Mouse (Mus musculus) neural tube, embryonic 11.5 days (tissue): Measurements from ENCODE around the gene Sppl3. TPM values are rescaled to one million over a fixed set of nuclear protein-coding genes. Genes with fewer than 3 reads are reported as not detected.

ENCODE experiments used
- ATAC-seq: fragments of 200-750 bp; cut with Nextera tagmentation; 2 replicates; pipeline ENCODE4 v1.8.0; 2017; ENCODE audit warnings: moderate number of reproducible peaks, mild to moderate bottlenecking, moderate TSS enrichment, moderate library complexity; ENCODE audit not compliant: insufficient read depth, low FRiP score, low TSS enrichment
- DNase-seq: peaks from one replicate; pipeline ENCODE4 v3.0.0-alpha.2; 2015; ENCODE audit warnings: low spot score
- H3K27ac ChIP-seq: fragments of 300-500 bp; sonication (generic); 2 replicates; pipeline ENCODE4 v1.5.1; 2014; ENCODE audit warnings: low read depth, mild to moderate bottlenecking, low read length
- H3K27me3 ChIP-seq: fragments of 300-500 bp; sonication (generic); 2 replicates; pipeline ENCODE4 v1.6.1; 2014; ENCODE audit warnings: mild to moderate bottlenecking, low read length, mixed read lengths; ENCODE audit not compliant: control insufficient read depth, insufficient read depth
- H3K36me3 ChIP-seq: fragments of 300-500 bp; sonication (generic); 2 replicates; pipeline ENCODE4 v1.6.1; 2014; ENCODE audit warnings: mild to moderate bottlenecking, low read length, moderate library complexity, mixed read lengths; ENCODE audit not compliant: control insufficient read depth, insufficient read depth
- H3K4me1 ChIP-seq: fragments of 300-500 bp; sonication (generic); 2 replicates; pipeline ENCODE4 v1.6.1; 2014; ENCODE audit warnings: low read length, mixed read lengths; ENCODE audit not compliant: control insufficient read depth, insufficient read depth
- H3K4me2 ChIP-seq: fragments of 300-500 bp; sonication (generic); 2 replicates; pipeline ENCODE4 v1.6.1; 2014; ENCODE audit warnings: low read depth, mild to moderate bottlenecking, moderate library complexity
- H3K4me3 ChIP-seq: fragments of 300-500 bp; sonication (generic); 2 replicates; pipeline ENCODE4 v1.5.1; 2014; ENCODE audit warnings: low read depth, low read length
- H3K9ac ChIP-seq: fragments of 300-500 bp; sonication (generic); 2 replicates; pipeline ENCODE4 v1.6.1; 2014; ENCODE audit warnings: mild to moderate bottlenecking, low read length
- H3K9me3 ChIP-seq: fragments of 300-500 bp; sonication (generic); 2 replicates; pipeline ENCODE4 v1.6.1; 2016; ENCODE audit warnings: low read length; ENCODE audit not compliant: control insufficient read depth
- WGBS: fragments of 180-500 bp; shearing (Covaris S2); extraction: QIAGEN DNeasy Blood & Tissue Kit; methylation state at CpG from one replicate; pipeline ENCODE4 v1.1.7; 2014; 5-methylcytosine and 5-hydroxymethylcytosine counted together
- polyA plus RNA-seq: library from polyadenylated mRNA; unstranded; fragments of >200 nt; fragmentation: Nextera tagmentation; extraction: Ambion mirVana; gene quantifications from 2 replicates; pipeline ENCODE4 v1.2.1, GENCODE M21; 2014

The Sppl3 gene
- polyA plus RNA-seq, 1 experiment from 2014 or later, result 45.1 TPM

DNA sequence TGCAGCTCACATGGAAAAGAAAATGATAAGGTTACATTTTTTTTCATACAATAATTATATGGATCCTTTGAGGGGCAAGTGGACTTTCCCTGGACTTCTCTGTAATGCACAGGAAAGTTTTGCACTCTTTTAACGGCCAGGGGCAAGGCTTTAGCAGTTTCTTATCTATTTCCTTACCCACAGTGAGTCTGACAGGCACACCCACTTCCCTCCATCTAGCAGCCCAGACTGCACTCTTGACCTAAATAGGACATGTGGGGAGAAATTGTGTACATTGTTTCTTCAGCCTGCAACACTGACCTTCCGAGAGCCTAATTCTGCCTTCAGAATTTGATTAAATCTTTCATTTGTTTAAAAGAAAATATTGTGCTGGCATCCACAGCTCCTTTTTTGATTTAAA is 7.3 kb downstream of the Sppl3 start:
- no peak overlapping the region for H3K4me2 ChIP-seq
- H3K9me3 ChIP-seq, result no peaks in the 10 kb centered on the region
- H3K27me3 ChIP-seq, result no peaks in the 10 kb centered on the region
- H3K27ac ChIP-seq, result no peak overlapping the region
- no peak for ATAC-seq
- no peak for DNase-seq
- no peaks in the 10 kb centered on the region for H3K4me1 ChIP-seq
- H3K9ac ChIP-seq, result no peak overlapping the region
- WGBS, result 89% methylated on average over 2 of the region's 2 CpGs
- H3K4me3 ChIP-seq, result no peak overlapping the region
- no peaks in the 10 kb centered on the region for H3K36me3 ChIP-seq

DNA sequence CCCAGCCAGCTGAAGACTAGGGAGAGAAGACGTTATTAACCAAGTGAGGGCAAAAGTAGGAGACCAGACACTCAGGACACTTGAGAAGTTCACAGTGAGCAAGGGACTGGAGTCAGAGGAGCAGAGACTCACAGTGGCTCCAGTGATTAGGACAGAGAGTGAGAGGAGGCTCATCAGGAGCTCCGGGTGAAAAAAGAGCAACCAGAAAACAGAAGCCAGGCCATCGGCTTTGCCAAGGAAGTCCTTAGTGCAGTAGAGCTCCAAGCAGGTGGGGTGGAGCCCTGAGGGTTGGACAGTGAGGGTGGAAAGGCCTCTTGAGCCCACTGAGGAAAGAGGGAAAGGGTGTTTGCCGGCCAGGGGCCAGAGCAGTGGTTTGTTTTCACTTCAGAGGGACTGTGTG is 7.9 kb downstream of the Sppl3 start:
- DNase-seq, result no peak
- Histone ChIP-seq H3K9me3 (no peaks in the 10 kb centered on the region), H3K36me3 (no peaks in the 10 kb centered on the region), H3K4me3 (no peak overlapping the region), H3K4me2 (no peak overlapping the region), H3K4me1 (no peaks in the 10 kb centered on the region), H3K27me3 (no peaks in the 10 kb centered on the region), H3K9ac (no peak overlapping the region), H3K27ac (no peak overlapping the region)
- 81% methylated on average over 4 of the region's 4 CpGs for WGBS
- ATAC-seq, result no peak

DNA sequence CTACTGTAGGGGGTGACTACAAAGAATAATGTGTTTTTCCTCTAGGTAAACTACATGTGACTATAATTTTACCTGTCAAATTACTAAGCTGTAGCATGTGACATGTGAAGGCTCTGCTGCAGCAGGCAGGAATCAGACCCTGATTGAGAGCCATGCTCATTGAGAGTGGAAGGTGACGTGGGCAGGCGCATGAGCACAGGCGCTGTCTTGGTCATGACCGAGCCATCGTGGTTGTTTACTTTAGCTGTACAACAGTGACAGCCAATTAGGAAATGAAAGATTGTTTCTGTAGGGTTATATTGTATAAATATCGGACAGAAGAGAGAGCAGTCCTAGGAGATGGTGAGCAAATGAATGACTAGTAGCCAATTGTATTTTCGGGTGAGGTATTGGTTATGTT is 11.1 kb downstream of the Sppl3 start:
- Histone ChIP-seq H3K36me3 (no peaks in the 10 kb centered on the region), H3K27me3 (no peaks in the 10 kb centered on the region), H3K9me3 (no peaks in the 10 kb centered on the region), H3K4me1 (no peaks in the 10 kb centered on the region), H3K9ac (no peak overlapping the region), H3K4me2 (no peak overlapping the region), H3K4me3 (no peak overlapping the region), H3K27ac (no peak overlapping the region)
- WGBS, result 93% methylated on average over 7 of the region's 7 CpGs
- DNase-seq, result no peak
- no peak for ATAC-seq

DNA sequence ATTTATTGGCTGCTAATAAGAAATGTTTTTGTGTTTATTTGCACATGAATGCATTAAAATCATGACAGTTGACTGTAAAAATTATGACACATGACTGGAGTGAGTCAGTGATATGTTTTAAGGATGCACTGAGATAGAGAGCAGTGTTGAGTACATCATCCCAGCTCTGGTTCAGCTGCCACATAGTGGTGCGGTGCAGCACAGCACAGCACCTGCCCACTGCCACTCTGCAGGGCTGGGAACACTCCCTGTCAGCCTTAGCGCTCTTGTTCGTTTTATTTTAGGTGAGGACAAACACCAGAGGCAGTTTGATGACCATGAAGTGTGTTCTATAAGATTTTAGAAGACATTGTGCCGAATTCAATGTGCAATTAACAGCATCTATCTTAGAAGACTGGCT is 15.2 kb downstream of the Sppl3 start:
- Histone ChIP-seq H3K4me1 (no peaks in the 10 kb centered on the region), H3K27ac (no peak overlapping the region), H3K9me3 (no peaks in the 10 kb centered on the region), H3K27me3 (no peaks in the 10 kb centered on the region), H3K4me3 (no peak overlapping the region), H3K4me2 (no peak overlapping the region), H3K9ac (no peak overlapping the region), H3K36me3 (no peaks in the 10 kb centered on the region)
- ATAC-seq (no peak), DNase-seq (no peak)
- WGBS, result 87% methylated on average over 4 of the region's 4 CpGs

DNA sequence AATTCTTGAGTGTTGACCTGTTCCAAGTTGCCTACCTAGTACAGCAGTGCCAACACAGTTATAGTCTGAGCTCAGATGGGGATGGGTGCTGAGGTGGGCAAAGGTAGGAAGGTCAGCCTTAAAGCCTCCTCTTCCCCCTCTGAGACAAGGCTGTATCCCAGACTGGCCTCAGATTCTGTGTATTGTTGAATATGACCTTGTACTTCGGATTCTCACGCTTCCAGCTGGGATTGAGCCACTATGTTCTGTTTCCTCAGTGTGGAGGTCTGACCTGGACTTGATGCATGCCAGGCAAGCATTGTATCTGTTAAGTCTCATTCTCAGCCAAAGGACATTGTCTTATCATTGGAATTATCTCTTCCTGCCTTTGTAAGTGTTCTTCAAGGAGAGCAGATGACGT is 16.2 kb downstream of the Sppl3 start:
- no peak for DNase-seq
- no peaks in the 10 kb centered on the region for H3K9me3 ChIP-seq
- no peak overlapping the region for H3K4me2 ChIP-seq
- ATAC-seq, result no peak
- no peaks in the 10 kb centered on the region for H3K27me3 ChIP-seq
- no peak overlapping the region for H3K4me3 ChIP-seq
- 88% methylated on average over 3 of the region's 3 CpGs for WGBS
- no peak overlapping the region for H3K27ac ChIP-seq
- H3K4me1 ChIP-seq, result no peaks in the 10 kb centered on the region
- no peak overlapping the region for H3K9ac ChIP-seq
- no peaks in the 10 kb centered on the region for H3K36me3 ChIP-seq

DNA sequence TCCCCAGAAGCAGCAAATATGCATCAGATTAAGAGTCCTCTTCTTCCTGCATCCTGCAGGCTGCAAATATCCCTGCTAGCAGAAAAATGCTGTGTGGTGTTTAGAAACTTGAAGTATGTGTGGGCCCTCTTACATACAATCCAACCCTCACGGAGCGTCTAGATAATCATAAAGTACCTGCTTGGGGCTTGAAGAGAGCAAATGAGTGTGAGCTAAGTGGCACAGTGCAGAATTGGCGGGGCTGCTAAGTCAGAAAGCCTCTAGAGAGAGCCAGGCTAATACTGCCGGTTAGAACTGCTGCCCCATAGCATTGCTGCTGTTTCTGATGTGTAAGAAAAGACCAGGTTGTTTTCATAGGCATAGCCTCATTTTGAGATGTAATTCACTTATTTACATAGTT is 18.0 kb downstream of the Sppl3 start:
- Histone ChIP-seq H3K27ac (no peak overlapping the region), H3K36me3 (no peaks in the 10 kb centered on the region), H3K9ac (no peak overlapping the region), H3K27me3 (no peaks in the 10 kb centered on the region), H3K4me1 (no peaks in the 10 kb centered on the region), H3K4me2 (no peak overlapping the region), H3K9me3 (no peaks in the 10 kb centered on the region), H3K4me3 (no peak overlapping the region)
- 90% methylated on average over 4 of the region's 4 CpGs for WGBS
- DNase-seq, result no peak
- ATAC-seq, result no peak

DNA sequence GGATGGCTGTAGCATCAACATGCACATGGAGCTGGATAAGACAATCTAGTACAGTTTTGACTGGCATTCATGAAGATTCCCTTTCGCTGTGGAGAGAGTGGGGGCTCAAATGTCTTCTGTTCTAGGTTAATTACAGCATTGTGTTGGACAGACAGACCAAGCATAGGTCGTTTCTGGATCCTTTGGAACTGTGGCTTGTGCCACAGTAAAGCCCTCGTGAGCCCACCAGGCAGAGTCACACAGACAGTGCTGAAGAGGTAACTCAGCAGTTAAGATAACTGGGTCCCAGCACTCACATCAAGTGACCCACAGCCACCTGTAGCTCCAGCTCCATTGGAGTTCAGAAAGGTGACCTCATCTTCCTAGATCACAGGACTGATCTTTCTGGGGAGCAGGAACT is 18.6 kb downstream of the Sppl3 start:
- H3K9ac ChIP-seq, result no peak overlapping the region
- no peaks in the 10 kb centered on the region for H3K9me3 ChIP-seq
- H3K27me3 ChIP-seq, result no peaks in the 10 kb centered on the region
- no peak for ATAC-seq
- H3K4me1 ChIP-seq, result no peaks in the 10 kb centered on the region
- no peaks in the 10 kb centered on the region for H3K36me3 ChIP-seq
- no peak for DNase-seq
- no peak overlapping the region for H3K4me2 ChIP-seq
- H3K4me3 ChIP-seq, result no peak overlapping the region
- 89% methylated on average over 3 of the region's 3 CpGs for WGBS
- H3K27ac ChIP-seq, result no peak overlapping the region

DNA sequence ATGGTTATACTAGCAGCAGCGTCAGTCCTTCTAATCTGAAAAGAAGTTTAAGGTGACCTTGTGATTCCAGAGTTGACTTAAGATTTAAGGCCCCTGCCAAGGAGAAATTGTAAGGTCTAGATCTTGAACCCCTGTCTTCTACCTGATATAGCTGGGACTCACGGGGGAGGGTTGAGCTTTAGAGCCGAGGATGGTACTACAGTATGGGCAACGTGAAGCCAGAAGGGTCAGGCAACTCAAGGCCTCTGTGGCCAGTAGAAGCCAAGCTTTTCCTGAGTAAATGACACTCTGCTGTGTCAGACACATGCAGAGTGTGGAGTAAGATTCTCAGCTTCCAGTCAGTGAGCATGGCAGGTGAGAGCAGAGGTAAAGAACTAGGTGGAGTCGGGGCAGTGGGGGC is 20.6 kb downstream of the Sppl3 start:
- Histone ChIP-seq H3K9me3 (no peaks in the 10 kb centered on the region), H3K27ac (no peak overlapping the region), H3K27me3 (no peaks in the 10 kb centered on the region), H3K4me3 (no peak overlapping the region), H3K4me2 (no peak overlapping the region), H3K9ac (no peak overlapping the region), H3K36me3 (no peaks in the 10 kb centered on the region), H3K4me1 (no peaks in the 10 kb centered on the region)
- 83% methylated on average over 5 of the region's 5 CpGs for WGBS
- ATAC-seq, result no peak
- no peak for DNase-seq

DNA sequence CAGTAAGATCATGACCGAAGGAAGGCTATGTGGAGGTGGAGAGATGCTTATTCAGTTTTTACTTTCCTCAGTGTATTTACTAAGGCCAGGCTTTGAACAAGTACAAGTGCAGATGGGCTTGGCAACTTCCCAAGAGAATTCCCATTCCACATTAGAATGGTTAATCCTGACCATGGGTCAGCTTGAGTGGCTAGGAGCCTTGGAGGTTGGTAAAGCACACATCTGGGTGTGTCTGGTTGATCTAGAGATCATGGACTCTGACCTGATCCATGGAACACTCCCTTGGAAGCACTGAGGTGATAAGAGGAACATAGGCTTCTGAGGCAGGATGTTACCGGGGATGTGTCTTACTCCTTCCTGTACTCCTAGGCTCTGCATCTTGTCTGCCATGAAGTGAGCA is 21.7 kb downstream of the Sppl3 start:
- no peak for ATAC-seq
- no peaks in the 10 kb centered on the region for H3K4me1 ChIP-seq
- no peak overlapping the region for H3K9ac ChIP-seq

More for the DNA sequence above, 21.7 kb downstream of the Sppl3 start:
- Histone ChIP-seq H3K4me2 (no peak overlapping the region), H3K27ac (no peak overlapping the region), H3K27me3 (no peaks in the 10 kb centered on the region), H3K4me3 (no peak overlapping the region), H3K9me3 (no peaks in the 10 kb centered on the region), H3K36me3 (no peaks in the 10 kb centered on the region)
- 95% methylated on average over 2 of the region's 2 CpGs for WGBS
- DNase-seq, result no peak
